Mouse (Mus musculus): Measurements from ENCODE around the gene Itgb1. TPM values are rescaled to one million over a fixed set of nuclear protein-coding genes. Genes with fewer than 3 reads are reported as not detected.
A peak's percentile ranks its signal among the peaks of the same experiment; 100 is the strongest.

The Itgb1 gene
- polyA plus RNA-seq, 1 experiment from 2014 or later, result 288 TPM

DNA sequence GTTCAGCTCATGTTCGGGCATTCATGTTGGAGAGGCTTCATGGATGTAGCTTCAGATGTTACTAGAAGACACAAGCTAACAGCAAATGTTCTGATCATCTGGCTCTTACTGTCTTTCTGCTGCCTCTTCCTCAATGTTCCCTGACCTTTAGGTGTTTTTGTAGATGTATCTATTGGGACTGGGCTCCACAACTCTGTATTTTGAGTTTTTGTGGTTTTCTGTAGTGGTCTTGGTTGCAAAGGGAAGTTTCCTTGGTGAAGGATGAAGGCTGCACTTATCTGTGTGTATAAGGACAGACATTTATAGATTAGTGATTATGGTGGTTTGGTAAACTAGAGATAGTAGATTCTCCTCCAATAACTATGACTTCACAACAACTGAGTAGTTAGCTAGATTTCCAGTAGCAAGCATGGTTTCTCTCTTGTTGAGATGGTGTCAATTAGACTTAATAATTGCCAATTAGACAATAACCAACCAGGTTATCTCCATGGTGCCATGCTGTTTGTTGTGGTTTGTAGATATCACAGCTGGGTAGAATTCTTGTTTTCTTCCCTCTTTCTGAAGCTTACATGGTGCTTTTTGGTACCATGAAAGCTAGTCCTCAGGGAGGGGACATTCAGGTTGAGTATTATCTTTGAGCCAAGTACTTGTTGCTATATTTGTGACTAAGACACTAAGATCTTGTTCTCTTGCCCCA, 11.4 kb downstream of the Itgb1 start:
- WGBS, result 82% methylated on average over 1 of the region's 1 CpGs
- Histone ChIP-seq H3K27ac (ENCODE audit: low read depth, low read length) (no peak overlapping the region), H3K9ac (ENCODE audit: low read depth, low read length) (no peak overlapping the region), H3K27me3 (ENCODE audit: control insufficient read depth, insufficient read depth, low read length) (no peaks in the 10 kb centered on the region), H3K4me1 (ENCODE audit: control insufficient read depth, insufficient read depth, low read length) (no peaks in the 10 kb centered on the region; the same call in 1 of the 2 replicates), H3K4me2 (replicated peaks; ENCODE audit: low read depth, low read length) (no peak overlapping the region), H3K9me3 (ENCODE audit: control insufficient read depth, low read length) (no peaks in the 10 kb centered on the region), H3K36me3 (ENCODE audit: control insufficient read depth, insufficient read depth, low read length) (no peaks in the 10 kb centered on the region), H3K4me3 (ENCODE audit: low read length) (no peak overlapping the region)
- ATAC-seq (ENCODE audit: low FRiP score, low TSS enrichment), result no peak

DNA sequence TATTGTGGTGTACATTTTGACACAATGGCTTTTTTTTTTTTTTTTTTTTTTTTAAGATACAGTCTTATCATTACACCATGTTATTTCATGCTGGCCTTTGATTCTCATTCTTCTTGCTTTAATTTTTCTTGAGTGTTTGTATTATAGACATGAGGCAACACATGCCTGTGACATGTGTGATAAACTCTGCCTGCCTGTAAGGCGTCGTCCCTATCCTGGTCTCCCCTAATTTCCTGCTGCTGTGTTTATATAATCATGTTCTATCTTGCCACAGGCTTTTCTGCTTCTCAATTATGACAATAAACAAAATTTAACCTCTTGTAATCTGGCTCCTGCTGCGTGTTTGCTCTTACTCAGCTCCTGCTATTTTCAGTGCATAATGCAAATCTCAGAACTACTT, 12.5 kb downstream of the Itgb1 start:
- no peak overlapping the region for H3K9ac ChIP-seq (ENCODE audit: low read depth, low read length)
- 74% methylated on average over 3 of the region's 3 CpGs for WGBS
- H3K36me3 ChIP-seq (ENCODE audit: control insufficient read depth, insufficient read depth, low read length), result no peaks in the 10 kb centered on the region
- no peaks in the 10 kb centered on the region; the same call in 1 of the 2 replicates for H3K4me1 ChIP-seq (ENCODE audit: control insufficient read depth, insufficient read depth, low read length)
- no peak overlapping the region for H3K4me3 ChIP-seq (ENCODE audit: low read length)
- no peak overlapping the region for H3K4me2 ChIP-seq (replicated peaks; ENCODE audit: low read depth, low read length)
- ATAC-seq (ENCODE audit: low FRiP score, low TSS enrichment), result no peak
- no peak overlapping the region for H3K27ac ChIP-seq (ENCODE audit: low read depth, low read length)
- H3K9me3 ChIP-seq (ENCODE audit: control insufficient read depth, low read length), result no peaks in the 10 kb centered on the region
- H3K27me3 ChIP-seq (ENCODE audit: control insufficient read depth, insufficient read depth, low read length), result no peaks in the 10 kb centered on the region

DNA sequence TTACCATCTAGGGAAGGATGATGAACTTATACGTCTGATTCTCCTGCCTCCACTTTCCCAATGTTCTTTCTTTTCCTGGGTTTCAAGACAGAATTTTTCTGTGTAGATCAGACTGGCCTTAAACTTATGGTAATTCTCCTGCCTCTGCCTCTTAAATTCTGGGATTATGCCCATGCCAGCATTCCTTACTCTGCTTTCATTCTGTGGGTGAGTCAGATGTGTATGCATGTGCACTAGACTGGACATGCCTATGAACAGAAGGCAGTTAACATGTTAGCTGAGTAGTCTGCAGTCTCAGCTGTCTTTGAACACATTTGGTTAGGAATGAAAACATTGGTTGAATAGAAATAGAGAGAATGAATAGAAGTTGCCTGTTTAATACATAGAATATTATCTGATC, 18.9 kb downstream of the Itgb1 start:
- Histone ChIP-seq H3K36me3 (ENCODE audit: control insufficient read depth, insufficient read depth, low read length) (peaks cover 28% of the 10 kb centered on the region), H3K9me3 (ENCODE audit: control insufficient read depth, low read length) (no peaks in the 10 kb centered on the region), H3K4me2 (replicated peaks; ENCODE audit: low read depth, low read length) (no peak overlapping the region), H3K4me1 (ENCODE audit: control insufficient read depth, insufficient read depth, low read length) (no peaks in the 10 kb centered on the region), H3K27ac (ENCODE audit: low read depth, low read length) (no peak overlapping the region), H3K4me3 (ENCODE audit: low read length) (no peak overlapping the region), H3K9ac (ENCODE audit: low read depth, low read length) (no peak overlapping the region), H3K27me3 (ENCODE audit: control insufficient read depth, insufficient read depth, low read length) (no peaks in the 10 kb centered on the region)
- WGBS, result 76% methylated on average over 1 of the region's 1 CpGs
- ATAC-seq (ENCODE audit: low FRiP score, low TSS enrichment), result no peak

- no peak overlapping the region for H3K9ac ChIP-seq (ENCODE audit: low read depth, low read length)
- H3K27ac ChIP-seq (ENCODE audit: low read depth, low read length), result no peak overlapping the region
- no peaks in the 10 kb centered on the region for H3K27me3 ChIP-seq (ENCODE audit: control insufficient read depth, insufficient read depth, low read length)
- no peak for ATAC-seq (ENCODE audit: low FRiP score, low TSS enrichment)
- no peaks in the 10 kb centered on the region for H3K9me3 ChIP-seq (ENCODE audit: control insufficient read depth, low read length)
- H3K4me2 ChIP-seq (replicated peaks; ENCODE audit: low read depth, low read length), result no peak overlapping the region
- H3K4me3 ChIP-seq (ENCODE audit: low read length), result no peak overlapping the region
- peaks cover 31% of the 10 kb centered on the region for H3K36me3 ChIP-seq (ENCODE audit: control insufficient read depth, insufficient read depth, low read length)
- no peaks in the 10 kb centered on the region for H3K4me1 ChIP-seq (ENCODE audit: control insufficient read depth, insufficient read depth, low read length)
- WGBS, result 88% methylated on average over 2 of the region's 2 CpGs
These were observed 19.4 kb downstream of the Itgb1 start for GRCm38 (mm10) chr8:128704836-128705235.

DNA sequence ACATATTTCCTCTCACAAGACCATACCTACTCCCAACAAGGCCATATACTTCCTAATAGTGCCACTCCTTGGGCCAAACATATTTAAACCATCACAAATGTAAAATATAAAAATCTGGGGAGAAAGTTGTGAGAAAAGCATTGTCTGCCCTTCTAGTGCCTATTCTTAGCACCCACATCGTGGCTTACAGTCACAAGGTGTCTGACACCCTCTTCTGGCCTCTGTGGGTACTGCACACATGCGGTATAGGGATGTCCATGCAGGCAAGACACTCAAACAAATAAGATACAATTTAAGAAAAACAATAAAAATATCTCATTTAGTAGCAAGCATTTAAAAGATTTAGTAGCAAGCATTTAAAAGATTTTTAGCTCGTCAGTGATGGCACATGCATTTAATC, 23.8 kb downstream of the Itgb1 start:
- 57% methylated on average over 3 of the region's 3 CpGs for WGBS
- H3K36me3 ChIP-seq (ENCODE audit: control insufficient read depth, insufficient read depth, low read length), result peaks cover 70% of the 10 kb centered on the region
- no peak overlapping the region for H3K4me3 ChIP-seq (ENCODE audit: low read length)

DNA sequence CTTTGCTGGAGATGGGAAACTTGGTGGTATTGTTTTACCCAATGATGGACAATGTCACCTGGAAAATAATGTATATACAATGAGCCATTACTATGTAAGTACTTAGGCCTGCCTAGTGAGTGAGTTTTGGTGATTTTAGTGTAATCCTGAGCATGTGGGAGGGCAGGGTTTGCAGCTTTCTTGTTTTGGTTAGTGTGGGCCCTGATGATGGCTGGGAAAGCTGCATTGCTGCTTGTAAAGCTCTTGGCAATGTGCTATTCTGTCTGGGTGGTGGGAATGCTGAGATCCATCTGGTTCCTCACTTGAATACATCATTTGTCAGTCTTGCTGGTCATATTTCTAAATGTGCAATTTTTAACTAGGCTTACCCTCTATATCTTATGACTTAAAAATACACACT, 30.7 kb downstream of the Itgb1 start:
- Histone ChIP-seq H3K4me1 (ENCODE audit: control insufficient read depth, insufficient read depth, low read length) (no peaks in the 10 kb centered on the region), H3K4me3 (ENCODE audit: low read length) (no peak overlapping the region), H3K27ac (ENCODE audit: low read depth, low read length) (no peak overlapping the region), H3K4me2 (replicated peaks; ENCODE audit: low read depth, low read length) (no peak overlapping the region), H3K27me3 (ENCODE audit: control insufficient read depth, insufficient read depth, low read length) (no peaks in the 10 kb centered on the region), H3K9me3 (ENCODE audit: control insufficient read depth, low read length) (no peaks in the 10 kb centered on the region), H3K36me3 (ENCODE audit: control insufficient read depth, insufficient read depth, low read length) (peaks cover 82% of the 10 kb centered on the region), H3K9ac (ENCODE audit: low read depth, low read length) (no peak overlapping the region)
- no peak for ATAC-seq (ENCODE audit: low FRiP score, low TSS enrichment)

More for the DNA sequence above, 23.8 kb downstream of the Itgb1 start:
- peak; percentile 60; the same call in 1 of the 2 replicates for ATAC-seq (ENCODE audit: low FRiP score, low TSS enrichment)
- Histone ChIP-seq H3K27me3 (ENCODE audit: control insufficient read depth, insufficient read depth, low read length) (no peaks in the 10 kb centered on the region), H3K9me3 (ENCODE audit: control insufficient read depth, low read length) (no peaks in the 10 kb centered on the region), H3K4me1 (ENCODE audit: control insufficient read depth, insufficient read depth, low read length) (no peaks in the 10 kb centered on the region), H3K4me2 (replicated peaks; ENCODE audit: low read depth, low read length) (no peak overlapping the region), H3K27ac (ENCODE audit: low read depth, low read length) (no peak overlapping the region), H3K9ac (ENCODE audit: low read depth, low read length) (no peak overlapping the region)

DNA sequence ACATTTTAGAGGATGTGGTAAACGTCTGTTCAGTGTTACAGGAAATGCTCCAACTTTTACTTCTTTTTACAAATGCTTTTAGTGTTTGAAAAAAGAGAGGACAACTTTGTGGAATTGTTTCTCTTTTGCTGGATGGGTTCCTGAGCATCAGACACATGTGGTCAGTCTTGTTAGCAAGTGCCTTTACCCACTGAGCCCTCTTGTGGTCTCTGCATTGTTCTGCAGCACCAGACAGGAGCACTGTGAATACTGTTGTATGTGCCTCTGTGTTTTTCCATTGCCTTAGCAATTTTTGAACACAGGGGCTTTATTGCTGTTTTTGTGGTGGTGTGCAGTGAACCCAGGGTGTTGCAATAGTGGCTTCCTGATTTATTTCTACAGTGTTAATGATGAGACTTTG, 39.4 kb downstream of the Itgb1 start:
- peak; percentile 72; the same call in 1 of the 2 replicates for ATAC-seq (ENCODE audit: low FRiP score, low TSS enrichment)
- WGBS, result 71% methylated on average over 1 of the region's 1 CpGs
- no peaks in the 10 kb centered on the region for H3K27me3 ChIP-seq (ENCODE audit: control insufficient read depth, insufficient read depth, low read length)

GRCm38 (mm10) chr8:128727213-128727612, 41.8 kb downstream of the Itgb1 start:
- Histone ChIP-seq H3K9me3 (ENCODE audit: control insufficient read depth, low read length) (no peaks in the 10 kb centered on the region), H3K4me2 (replicated peaks; ENCODE audit: low read depth, low read length) (no peak overlapping the region), H3K4me3 (ENCODE audit: low read length) (no peak overlapping the region), H3K9ac (ENCODE audit: low read depth, low read length) (no peak overlapping the region), H3K4me1 (ENCODE audit: control insufficient read depth, insufficient read depth, low read length) (no peaks in the 10 kb centered on the region), H3K36me3 (ENCODE audit: control insufficient read depth, insufficient read depth, low read length) (peaks cover 68% of the 10 kb centered on the region), H3K27me3 (ENCODE audit: control insufficient read depth, insufficient read depth, low read length) (no peaks in the 10 kb centered on the region), H3K27ac (ENCODE audit: low read depth, low read length) (no peak overlapping the region)
- ATAC-seq (ENCODE audit: low FRiP score, low TSS enrichment), result no peak
- 97% methylated on average over 1 of the region's 1 CpGs for WGBS

More for the DNA sequence above, 39.4 kb downstream of the Itgb1 start:
- H3K9me3 ChIP-seq (ENCODE audit: control insufficient read depth, low read length), result no peaks in the 10 kb centered on the region
- no peak overlapping the region for H3K9ac ChIP-seq (ENCODE audit: low read depth, low read length)
- no peak overlapping the region for H3K4me3 ChIP-seq (ENCODE audit: low read length)
- H3K36me3 ChIP-seq (ENCODE audit: control insufficient read depth, insufficient read depth, low read length), result peaks cover 62% of the 10 kb centered on the region
- no peak overlapping the region for H3K4me2 ChIP-seq (replicated peaks; ENCODE audit: low read depth, low read length)
- no peak overlapping the region for H3K27ac ChIP-seq (ENCODE audit: low read depth, low read length)
- no peaks in the 10 kb centered on the region for H3K4me1 ChIP-seq (ENCODE audit: control insufficient read depth, insufficient read depth, low read length)

GRCm38 (mm10) chr8:128732254-128732653, 46.8 kb downstream of the Itgb1 start:
- Histone ChIP-seq H3K9ac (ENCODE audit: low read depth, low read length) (no peak overlapping the region), H3K36me3 (ENCODE audit: control insufficient read depth, insufficient read depth, low read length) (peaks cover 67% of the 10 kb centered on the region), H3K27ac (ENCODE audit: low read depth, low read length) (no peak overlapping the region), H3K4me3 (ENCODE audit: low read length) (no peak overlapping the region), H3K4me2 (replicated peaks; ENCODE audit: low read depth, low read length) (no peak overlapping the region), H3K9me3 (ENCODE audit: control insufficient read depth, low read length) (no peaks in the 10 kb centered on the region), H3K4me1 (ENCODE audit: control insufficient read depth, insufficient read depth, low read length) (no peaks in the 10 kb centered on the region), H3K27me3 (ENCODE audit: control insufficient read depth, insufficient read depth, low read length) (no peaks in the 10 kb centered on the region)
- no peak for ATAC-seq (ENCODE audit: low FRiP score, low TSS enrichment)
- 70% methylated on average over 2 of the region's 2 CpGs for WGBS
